Mouse (Mus musculus): ENCODE results near the gene Dqx1. TPM values are rescaled to one million over a fixed set of nuclear protein-coding genes. Genes with fewer than 3 reads are reported as not detected.

The Dqx1 gene
- polyA plus RNA-seq, 1 experiment, result 0.85 TPM

GRCm38 (mm10) chr6:83108762-83109668, 51.4 kb downstream of the Dqx1 start, which contains the start of gene Mrpl53:
Gene Mrpl53, plus strand, starts transcription at chr6:83109040.
- TF ChIP-seq GATA1 (IDR thresholded peaks at IDR 0.05; ENCODE audit: low read length), result no peak

- no peak for TF ChIP-seq GATA1 (IDR thresholded peaks at IDR 0.05; ENCODE audit: low read length)
Observed at GRCm38 (mm10) chr6:83111510-83112136, 54.0 kb downstream of the Dqx1 start.

GRCm38 (mm10) chr6:83115011-83115671, 57.5 kb downstream of the Dqx1 start, which contains the start of gene Mogs:
Gene Mogs, plus strand, starts transcription at chr6:83115496.
- no peak for TF ChIP-seq GATA1 (IDR thresholded peaks at IDR 0.05; ENCODE audit: low read length)

- TF ChIP-seq GATA1 (IDR thresholded peaks at IDR 0.05; ENCODE audit: low read length), result no peak
Observed at GRCm38 (mm10) chr6:83115682-83116372, 58.2 kb downstream of the Dqx1 start.

GRCm38 (mm10) chr6:83116373-83117164, 58.9 kb downstream of the Dqx1 start:
- TF ChIP-seq GATA1 (IDR thresholded peaks at IDR 0.05; ENCODE audit: low read length), result no peak

Other genes starting within 250 kb of the Dqx1 start
- gene Sema4f, start 118.1 kb upstream of the Dqx1 start, polyA plus RNA-seq (2012), result not detected in 2 replicates
- 2.1 and 3.4 TPM in 2 replicates for gene M1ap, start 110.9 kb upstream of the Dqx1 start, polyA plus RNA-seq (2012)
- gene Dok1, start 24.4 kb upstream of the Dqx1 start, polyA plus RNA-seq (2012), result 128 and 144 TPM in 2 replicates
- gene Loxl3, start 23.7 kb upstream of the Dqx1 start, polyA plus RNA-seq (2012), result 0.30 and 0.32 TPM in 2 replicates
- 1,009 and 1,196 TPM in 2 replicates for gene Aup1, start 3.3 kb upstream of the Dqx1 start, polyA plus RNA-seq (2012)
- gene Htra2, start 2.6 kb upstream of the Dqx1 start, polyA plus RNA-seq (2012), result 86.7 and 110 TPM in 2 replicates
- gene Tlx2, start 12.4 kb downstream of the Dqx1 start, polyA plus RNA-seq (2012), result not detected in 2 replicates
- gene Pcgf1, start 20.0 kb downstream of the Dqx1 start, polyA plus RNA-seq (2012), result 8.6 and 10.8 TPM in 2 replicates
- gene Lbx2, start 28.5 kb downstream of the Dqx1 start, polyA plus RNA-seq (2012), result 0.10 and 0.13 TPM in 2 replicates
- 12.9 and 13.9 TPM in 2 replicates for gene Ccdc142, start 43.8 kb downstream of the Dqx1 start, polyA plus RNA-seq (2012)
- gene Gm42688, start 43.8 kb downstream of the Dqx1 start, polyA plus RNA-seq (2012), result 5.2 and 7.2 TPM in 2 replicates
- 69.5 and 81.4 TPM in 2 replicates for gene Mrpl53, start 51.2 kb downstream of the Dqx1 start, polyA plus RNA-seq (2012)
- 163 and 176 TPM in 2 replicates for gene Mogs, start 57.7 kb downstream of the Dqx1 start, polyA plus RNA-seq (2012)
- gene Wbp1, start 63.7 kb downstream of the Dqx1 start, polyA plus RNA-seq (2012), result 47.0 and 70.0 TPM in 2 replicates
- gene Ino80b, start 67.6 kb downstream of the Dqx1 start, polyA plus RNA-seq (2012), result 158 and 217 TPM in 2 replicates
- gene Rtkn, start 77.6 kb downstream of the Dqx1 start, polyA plus RNA-seq (2012), result 13.1 and 20.1 TPM in 2 replicates
- gene Wdr54, start 98.6 kb downstream of the Dqx1 start, polyA plus RNA-seq (2012), result not detected in 2 replicates
- gene 1700003E16Rik, start 98.6 kb downstream of the Dqx1 start, polyA plus RNA-seq (2012), result not detected in 2 replicates
- 307 and 323 TPM in 2 replicates for gene Dctn1, start 108.1 kb downstream of the Dqx1 start, polyA plus RNA-seq (2012)
- not detected in 2 replicates for gene Slc4a5, start 162.0 kb downstream of the Dqx1 start, polyA plus RNA-seq (2012)

Measured in G1E-ER4 (cell line).